Mouse (Mus musculus): Measurements from ENCODE around the gene Irf3.

DNA sequence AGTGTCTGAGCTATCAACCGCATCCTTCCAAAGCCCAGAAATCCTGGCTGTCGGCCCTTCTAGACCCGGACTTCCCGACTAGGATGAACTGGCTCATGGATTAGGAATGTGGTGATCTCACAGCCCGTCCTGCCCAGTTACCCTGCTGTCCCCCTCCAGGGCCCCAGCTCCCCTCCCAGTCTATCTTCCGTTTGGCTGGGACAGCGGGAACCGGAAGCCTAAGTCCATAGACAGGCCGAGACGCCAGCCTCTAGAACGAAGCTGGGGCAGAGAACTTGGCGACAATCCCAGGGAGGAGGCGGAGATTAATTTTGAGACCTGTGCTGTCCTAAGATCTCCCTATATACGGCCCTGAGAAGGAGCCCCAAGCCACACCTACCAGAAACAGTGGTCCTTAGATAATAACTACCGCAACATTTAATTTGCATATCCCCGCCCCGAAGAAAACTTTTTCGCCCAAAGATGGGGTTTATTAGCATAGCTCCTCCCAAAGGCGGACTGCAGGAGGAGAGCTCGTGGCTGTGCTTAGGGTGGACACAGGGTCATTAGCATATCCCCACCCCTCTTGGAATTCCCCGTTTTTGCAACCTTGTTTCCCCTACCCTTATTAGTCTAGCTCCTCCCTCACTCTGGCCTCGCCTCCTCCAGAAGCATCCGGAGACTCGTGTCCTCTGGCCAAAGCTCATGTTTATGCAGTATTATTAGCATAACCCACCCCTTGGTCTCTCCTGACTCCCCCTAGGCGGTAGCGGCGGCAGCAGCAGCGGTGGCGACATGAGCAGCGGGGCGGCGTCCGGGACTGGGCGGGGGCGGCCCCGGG, 20.0 kb downstream of the Irf3 start, which contains the start of gene Rras:
- TF ChIP-seq CTCF (conservative IDR thresholded peaks at IDR 0.05; ENCODE audit: insufficient read depth, insufficient read length, low read depth, low read length) (no peak), POLR2A (IDR thresholded peaks at IDR 0.05; ENCODE audit: low read depth, low read length) (peak; percentile 47)
